Mouse (Mus musculus) left cerebral cortex, postnatal 10 days (tissue): ENCODE data around the gene Vcp. TPM values are rescaled to one million over a fixed set of nuclear protein-coding genes. Genes with fewer than 3 reads are reported as not detected.
A peak's percentile ranks its signal among the peaks of the same experiment; 100 is the strongest.
"Not testable (repeated sequence)": the region's sequence is repeated elsewhere in the genome, so short reads cannot be mapped to it uniquely, and the experiment has no call there.

ENCODE experiments used
- DNase-seq, 2 experiments: peaks; one replicate each; pipeline ENCODE4 v3.0.0; 2021 to 2022; ENCODE audit warnings: low spot score in 2 of 2, mixed read lengths in 1 of 2; ENCODE audit errors: extremely low spot score in 1 of 2
- intact Hi-C: fragments of 180-260 bp; cut with DNase I; formaldehyde crosslinking; loops from one replicate; pipeline ENCODE4 v1.15.1; 2025
- total RNA-seq, 2 experiments: library from RNA; stranded (reverse); gene quantifications; 2 replicates each; pipeline ENCODE4 v1.2.3; 2021

Gene Vcp
- total RNA-seq, 2 experiments from 2014 or later: 270 to 280 TPM

DNA sequence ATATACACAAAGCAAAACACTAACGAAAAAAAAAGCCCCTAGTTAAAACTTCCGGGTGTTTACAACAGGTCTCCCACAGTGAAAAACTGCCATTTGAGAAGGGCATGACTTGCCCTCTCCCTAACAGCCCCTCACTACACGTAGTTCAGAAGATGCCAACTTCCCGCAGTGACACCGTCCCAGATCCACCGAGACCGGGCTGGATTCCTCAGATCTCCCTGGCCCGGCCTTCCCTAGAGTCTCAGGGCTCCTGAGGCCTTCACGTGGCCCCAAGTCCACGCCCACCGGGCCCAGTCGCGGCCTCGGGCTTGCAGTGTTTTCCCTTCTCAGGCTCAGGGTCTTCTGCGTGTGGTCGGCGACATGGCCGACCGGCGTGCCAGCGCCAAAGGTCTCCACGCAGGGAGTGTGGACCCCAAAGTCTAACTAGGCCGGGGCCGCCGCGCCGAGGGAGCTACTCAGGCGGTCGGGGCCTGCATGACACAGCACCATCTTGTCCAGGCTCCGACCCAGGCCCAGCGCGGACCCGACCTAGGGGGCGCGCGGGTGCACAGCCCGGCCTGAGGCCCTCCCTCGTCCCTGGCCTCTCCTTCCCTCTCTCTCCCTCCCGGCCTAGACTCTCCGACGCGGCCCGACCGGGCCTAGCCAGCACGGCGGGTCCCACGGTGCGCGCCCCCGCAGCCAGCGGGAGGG is 711 bp downstream of the Vcp start:
- DNase-seq: peak; percentile 51 to 87
- intact Hi-C loops: no loop called here

DNA sequence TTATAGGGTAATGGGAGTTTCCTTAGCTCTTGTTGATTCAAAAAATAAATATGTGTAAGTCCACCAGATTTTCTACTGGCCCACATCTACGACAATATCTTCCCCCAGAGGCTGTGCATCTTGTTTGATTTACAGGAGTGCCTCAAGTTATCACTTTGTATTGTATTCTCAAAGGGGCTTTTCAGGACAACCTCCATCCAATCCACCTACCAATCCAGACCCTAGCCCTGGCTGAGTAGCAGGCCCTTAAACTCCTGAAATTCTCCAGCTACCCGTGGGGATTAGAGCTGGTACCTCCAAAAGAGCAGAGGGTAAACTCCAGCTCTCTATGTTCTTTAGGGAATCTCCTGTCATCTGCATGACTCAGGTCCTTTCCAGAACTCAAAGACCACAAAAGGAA is 2.3 kb downstream of the Vcp start:
- DNase-seq: no peak
- intact Hi-C loops: no loop called here

DNA sequence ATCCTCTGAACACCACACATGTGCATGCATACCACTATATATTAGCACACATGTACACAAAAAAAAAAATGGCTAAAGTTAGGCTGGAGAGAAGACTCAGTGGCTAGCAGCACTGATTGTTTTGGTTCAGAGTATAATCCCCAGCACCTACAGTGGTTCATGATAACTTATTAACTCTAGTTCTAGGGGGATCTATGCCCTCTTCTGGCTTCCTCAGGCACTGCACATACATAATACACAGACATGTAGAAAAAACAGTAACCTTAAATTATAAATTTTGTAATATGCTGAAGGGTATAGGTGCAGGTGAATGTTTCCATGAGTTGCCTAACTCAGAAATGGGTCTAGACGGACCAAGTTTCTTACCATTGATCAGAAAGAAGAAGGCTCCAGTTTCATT is 12.0 kb downstream of the Vcp start:
- intact Hi-C loops: no loop called here
- no peak for DNase-seq

DNA sequence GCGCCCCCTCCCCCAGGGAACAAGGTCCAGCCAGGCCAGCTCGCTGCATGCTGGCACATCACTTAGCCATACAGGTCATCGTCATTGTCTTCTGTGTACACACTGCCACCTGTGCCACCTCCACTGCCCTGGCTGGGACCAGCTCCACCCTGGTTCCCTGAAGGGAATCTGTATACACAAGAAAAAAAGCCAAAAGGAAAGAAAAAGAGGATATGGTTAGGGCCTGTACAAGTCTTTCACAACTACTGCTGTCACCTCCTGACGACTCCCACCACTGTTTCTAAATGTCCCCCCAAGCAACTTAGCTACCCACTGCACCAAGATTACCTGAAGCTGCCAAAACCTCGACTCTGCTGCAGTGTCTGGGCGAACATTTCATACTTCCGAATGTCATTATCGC is 19.8 kb downstream of the Vcp start:
- intact Hi-C loops, DNase-seq: not testable (repeated sequence)

DNA sequence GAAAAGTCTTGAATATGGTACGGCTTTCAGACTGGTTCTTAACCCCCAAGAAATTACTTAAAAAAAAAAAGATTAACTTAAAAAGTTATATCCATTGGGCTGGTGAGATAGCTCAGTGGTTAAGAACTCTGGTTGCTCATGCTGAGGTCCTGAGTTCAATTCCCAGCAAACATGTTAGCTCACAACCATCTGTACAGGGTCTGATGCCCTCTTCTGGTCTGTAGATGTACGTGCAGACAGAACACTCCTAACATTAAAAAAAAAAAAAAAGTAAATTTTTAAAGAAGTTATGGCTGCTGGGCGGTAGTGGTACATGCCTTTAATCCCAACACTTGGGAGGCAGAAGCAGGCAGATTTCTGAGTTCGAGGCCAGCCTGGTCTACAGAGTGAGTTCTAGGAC is 22.2 kb downstream of the Vcp start:
- intact Hi-C loops: no loop called here

DNA sequence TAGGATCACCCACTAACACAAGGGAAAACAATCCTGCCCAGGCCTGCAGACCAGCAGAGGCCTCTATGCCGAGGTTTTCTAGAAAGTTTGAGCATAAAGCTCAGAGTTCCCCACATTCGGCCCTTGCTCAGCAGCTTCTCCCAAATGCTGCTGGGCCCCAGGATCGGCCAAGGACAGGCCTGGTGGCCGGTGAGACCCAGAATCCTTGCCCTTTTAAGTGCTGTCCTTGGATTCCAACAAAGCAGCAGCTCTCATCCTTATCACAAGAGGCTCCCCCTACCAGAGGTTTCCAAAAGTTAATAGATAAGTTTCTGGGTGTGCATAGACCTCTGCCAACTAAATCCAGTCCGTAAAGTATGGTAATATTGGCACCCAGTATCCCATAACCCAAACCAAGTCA is 26.4 kb downstream of the Vcp start:
- intact Hi-C loops: no loop called here
- DNase-seq: no peak

More for the DNA sequence above, 22.2 kb downstream of the Vcp start:
- no peak for DNase-seq

DNA sequence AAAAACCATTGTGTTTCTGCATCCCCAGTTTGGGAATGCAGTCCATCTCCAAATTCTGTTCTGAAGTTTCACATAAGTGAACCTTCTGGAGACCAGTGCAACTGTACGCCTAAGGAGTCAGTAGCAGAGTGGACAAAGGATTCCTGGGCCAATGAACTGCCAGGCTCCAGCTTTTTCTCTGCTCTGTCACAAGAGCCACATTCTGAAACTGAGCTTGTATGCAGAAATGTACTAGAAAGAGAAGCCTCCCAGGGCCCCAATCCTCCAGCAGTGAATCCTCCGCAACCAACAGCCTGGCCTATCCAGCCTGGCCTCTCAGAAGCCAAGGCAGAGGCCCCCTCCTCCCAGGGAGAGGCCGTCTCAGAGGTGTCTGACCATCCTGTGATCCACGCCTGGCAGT is 27.4 kb downstream of the Vcp start:
- intact Hi-C loops: no loop called here
- no peak for DNase-seq

DNA sequence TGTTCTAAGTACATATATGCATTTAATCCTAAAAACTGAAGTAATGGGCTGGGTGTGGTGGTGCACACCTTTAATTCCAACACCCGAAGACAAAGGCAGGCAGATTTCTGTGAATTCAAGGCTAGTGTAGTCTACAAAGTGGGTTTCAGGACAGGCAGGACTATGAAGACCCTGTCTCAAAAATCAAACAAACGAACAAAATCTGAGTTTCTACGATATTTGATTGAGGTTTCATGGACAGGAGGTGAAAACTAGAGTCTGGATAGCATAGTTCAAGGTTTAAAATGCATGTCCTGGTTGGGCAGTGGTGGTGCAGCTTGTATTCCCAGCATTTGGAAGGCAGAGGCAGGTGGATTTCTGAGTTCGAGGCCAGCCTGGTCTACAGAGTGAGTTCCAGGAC is 31.0 kb downstream of the Vcp start, which contains the start of gene 1700022I11Rik:
Gene 1700022I11Rik (plus strand): TSS at position 301 of the 400 bp plus-strand sequence.
- intact Hi-C loops: no loop called here
- no peak for DNase-seq

DNA sequence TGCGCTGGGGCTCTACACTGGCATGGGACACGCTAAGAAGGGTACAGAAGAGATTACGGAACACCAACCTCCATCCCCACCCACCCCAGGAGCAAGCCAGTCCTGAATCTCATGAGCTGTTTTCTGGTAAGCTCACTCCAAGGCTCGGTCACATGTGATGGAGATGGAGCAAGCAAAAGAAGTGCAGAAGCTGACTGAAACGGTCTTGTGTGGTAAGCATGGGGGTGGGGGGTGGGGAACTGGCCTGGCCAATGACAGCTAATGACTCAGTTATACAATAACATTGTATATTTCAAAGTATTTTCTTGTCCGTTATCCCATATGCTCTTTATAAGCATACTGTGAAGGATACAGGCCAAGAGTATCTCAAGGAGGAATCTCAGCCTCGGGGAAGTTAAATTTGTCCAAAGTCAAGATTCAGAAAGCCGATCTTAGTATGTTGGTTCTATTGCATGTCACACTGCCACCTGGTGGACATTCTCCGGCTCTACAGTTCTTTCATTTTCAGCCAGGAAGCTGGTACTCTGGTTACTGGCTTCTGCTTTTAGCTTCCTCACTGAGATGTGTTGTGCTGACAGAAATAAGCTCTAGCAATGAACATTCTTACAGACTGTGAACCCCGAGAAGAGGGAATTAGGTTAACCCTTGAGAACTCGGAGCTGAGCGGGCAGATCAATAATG is 35.1 kb downstream of the Vcp start:
- intact Hi-C loops: no loop called here
- peak in 1 of 2 experiments; percentile 71 for DNase-seq

DNA sequence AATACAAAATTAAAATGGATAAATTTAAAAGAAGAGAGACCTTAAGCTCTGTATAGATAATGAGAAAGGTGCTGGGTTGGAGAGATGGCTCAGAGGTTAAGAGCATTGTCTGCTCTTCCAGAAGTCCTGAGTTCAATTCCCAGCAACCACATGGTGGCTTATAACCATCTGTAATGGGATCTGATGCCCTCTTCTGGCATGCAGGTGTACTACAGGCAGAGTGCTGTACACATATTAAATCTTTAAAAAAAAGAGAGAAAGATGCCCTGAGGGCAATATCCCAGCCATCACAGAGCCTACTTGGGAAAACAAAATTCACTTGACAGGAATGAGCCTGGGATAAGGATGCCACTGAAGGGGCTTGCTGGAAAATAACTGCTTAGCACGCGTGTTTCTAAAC is 36.8 kb downstream of the Vcp start:
- DNase-seq: no peak
- intact Hi-C loops: no loop called here

DNA sequence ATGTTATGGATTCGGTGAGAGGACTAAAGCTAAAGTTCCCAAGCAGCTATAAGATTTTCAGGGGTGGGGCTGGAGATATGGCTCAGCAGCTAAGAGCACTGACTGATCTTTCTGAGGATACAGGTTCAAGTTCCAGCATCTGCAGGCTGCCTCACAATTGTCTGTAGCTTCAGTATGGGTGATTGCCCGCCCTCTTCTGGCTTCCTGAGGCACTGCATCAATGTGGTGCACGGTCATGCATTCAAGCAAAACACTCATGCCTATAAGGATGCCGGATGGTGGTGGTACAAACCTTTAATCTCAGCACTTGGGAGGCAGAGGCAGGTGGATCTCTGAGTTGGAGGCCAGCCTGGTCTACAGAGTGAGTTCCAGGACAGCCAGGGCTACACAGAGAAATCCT is 38.7 kb downstream of the Vcp start:
- DNase-seq: peak in 1 of 2 experiments; percentile 61
- intact Hi-C loops: no loop called here

DNA sequence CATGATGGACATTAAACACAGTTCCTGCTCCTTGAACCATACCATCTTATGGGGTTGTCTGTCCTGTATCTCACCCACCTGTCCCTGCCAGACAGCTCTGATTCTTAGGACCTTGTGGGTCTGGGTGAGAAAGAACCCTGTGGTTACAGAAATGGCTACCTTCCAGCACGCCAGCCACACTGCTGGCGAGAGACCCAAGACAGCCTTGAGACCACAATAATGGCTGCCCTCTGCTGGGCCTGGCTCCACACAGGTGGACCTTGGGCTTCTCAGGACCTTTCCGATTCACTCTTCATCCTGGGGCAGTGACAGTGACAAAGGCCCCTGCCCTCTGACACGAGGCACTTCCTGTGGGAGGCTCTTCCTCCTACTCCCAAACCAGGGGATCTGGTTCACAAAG is 40.9 kb downstream of the Vcp start:
- DNase-seq: no peak
- intact Hi-C loops: no loop called here

DNA sequence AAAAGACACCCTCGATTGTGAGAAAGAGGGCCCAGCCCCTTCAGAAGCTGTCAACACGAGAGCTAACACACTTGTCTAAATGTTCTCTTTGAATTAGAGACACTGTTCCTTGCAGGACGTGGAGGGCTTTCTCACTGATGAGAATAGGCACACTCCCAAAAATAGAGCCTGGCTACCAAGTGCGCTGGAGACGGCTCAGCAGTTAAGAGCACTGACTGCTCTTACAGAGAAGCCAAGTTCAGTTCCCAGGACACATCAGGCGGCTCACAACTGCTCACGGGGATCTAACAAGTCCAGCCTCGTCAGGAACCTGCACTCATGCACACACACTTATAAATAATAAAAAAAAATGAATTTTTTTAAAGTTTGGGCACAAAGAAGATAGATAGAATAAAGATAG is 41.4 kb downstream of the Vcp start:
- DNase-seq: no peak
- intact Hi-C loops: no loop called here

DNA sequence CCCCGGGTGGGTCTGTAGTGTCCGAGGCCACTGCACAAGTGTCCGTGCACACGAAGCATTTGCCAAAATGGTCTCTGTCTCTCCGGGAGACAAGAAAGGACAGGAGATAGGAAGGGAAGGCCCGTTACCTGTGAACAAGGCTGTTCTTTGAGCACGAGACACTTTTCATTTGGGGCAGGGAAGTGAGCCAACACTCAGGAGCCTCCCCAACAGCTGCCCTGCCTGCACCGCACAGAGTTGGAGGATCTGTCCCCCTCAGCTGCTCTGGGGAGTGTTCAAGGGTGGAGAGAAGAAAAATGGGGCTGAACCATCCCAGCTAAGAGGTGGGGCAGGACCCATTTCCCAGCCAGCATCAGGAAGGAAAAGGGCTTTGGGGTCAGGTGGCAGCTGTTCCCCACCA is 42.3 kb downstream of the Vcp start:
- intact Hi-C loops: no loop called here
- peak in 1 of 2 experiments; percentile 24 for DNase-seq

DNA sequence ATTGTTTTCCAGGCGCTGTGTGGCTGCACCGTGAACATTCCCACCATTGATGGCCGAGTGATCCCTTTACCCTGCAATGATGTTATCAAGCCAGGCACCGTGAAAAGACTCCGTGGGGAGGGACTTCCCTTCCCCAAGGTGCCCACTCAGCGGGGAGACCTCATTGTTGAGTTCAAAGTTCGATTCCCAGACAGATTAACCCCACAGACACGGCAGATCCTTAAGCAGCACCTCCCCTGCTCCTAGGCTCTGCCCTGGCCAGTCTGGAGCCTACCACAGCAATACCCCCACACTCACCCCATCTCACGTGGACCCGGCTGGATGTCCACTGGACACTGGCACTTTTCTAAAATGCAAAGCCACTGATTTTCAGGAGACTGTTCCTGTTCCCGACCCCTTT is 43.0 kb downstream of the Vcp start:
- DNase-seq: peak in 1 of 2 experiments; percentile 12
- intact Hi-C loops: no loop called here

DNA sequence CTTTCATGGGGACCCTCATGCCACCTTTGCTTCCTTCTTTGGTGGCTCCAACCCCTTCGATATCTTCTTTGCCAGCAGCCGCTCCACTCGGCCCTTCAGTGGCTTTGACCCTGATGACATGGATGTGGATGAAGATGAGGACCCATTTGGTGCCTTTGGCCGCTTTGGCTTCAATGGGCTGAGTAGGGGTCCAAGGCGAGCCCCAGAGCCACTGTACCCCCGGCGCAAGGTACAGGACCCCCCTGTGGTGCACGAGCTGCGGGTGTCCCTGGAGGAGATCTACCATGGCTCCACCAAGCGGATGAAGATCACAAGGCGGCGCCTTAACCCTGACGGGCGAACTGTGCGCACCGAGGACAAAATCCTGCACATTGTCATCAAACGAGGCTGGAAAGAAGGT is 43.7 kb downstream of the Vcp start:
- DNase-seq: no peak
- intact Hi-C loops: no loop called here

DNA sequence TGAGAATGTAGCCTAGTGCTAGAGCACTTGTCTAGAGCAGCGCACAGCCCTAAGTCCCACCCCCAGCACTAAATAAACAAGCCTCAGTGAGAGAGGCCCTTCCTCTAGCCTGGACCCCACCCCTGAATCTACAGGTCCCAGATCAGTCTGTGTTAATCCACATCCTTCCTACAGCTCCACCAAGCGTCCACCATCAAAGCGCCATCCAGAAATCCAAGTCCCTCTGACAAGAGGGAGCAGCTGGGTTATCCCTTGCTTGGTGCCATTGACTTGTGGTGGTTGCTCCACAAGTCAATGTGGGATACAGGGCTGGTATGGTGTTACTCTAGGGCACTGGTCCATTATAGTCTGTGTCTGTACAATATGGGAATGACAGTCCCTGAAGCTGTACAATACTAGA is 45.1 kb downstream of the Vcp start:
- no peak for DNase-seq
- intact Hi-C loops: no loop called here

DNA sequence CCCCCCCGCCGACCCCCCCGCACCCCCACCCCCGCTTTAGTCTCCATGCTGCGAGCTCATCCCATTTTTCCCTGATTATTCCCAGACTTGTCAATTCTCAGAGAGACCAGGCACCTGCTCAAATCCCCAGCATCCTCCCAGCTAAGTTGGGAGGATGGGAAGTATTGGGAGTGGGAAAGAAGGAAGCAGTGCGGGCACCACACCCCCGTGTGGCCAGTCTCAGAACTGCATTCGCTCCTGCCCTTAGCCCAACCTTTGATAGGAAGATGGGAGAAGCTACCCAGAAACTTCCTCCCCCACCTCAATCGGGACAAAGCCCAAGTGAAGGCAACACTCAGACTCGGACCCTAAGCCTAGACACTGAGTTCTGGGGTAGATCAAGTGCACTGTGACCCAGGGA is 46.0 kb downstream of the Vcp start:
- intact Hi-C loops: loop anchor here (5.0 kb wide), 1 partner anchor 77 kb away; no protein-coding TSS in a partner anchor
- peak; percentile 69 to 82 for DNase-seq

DNA sequence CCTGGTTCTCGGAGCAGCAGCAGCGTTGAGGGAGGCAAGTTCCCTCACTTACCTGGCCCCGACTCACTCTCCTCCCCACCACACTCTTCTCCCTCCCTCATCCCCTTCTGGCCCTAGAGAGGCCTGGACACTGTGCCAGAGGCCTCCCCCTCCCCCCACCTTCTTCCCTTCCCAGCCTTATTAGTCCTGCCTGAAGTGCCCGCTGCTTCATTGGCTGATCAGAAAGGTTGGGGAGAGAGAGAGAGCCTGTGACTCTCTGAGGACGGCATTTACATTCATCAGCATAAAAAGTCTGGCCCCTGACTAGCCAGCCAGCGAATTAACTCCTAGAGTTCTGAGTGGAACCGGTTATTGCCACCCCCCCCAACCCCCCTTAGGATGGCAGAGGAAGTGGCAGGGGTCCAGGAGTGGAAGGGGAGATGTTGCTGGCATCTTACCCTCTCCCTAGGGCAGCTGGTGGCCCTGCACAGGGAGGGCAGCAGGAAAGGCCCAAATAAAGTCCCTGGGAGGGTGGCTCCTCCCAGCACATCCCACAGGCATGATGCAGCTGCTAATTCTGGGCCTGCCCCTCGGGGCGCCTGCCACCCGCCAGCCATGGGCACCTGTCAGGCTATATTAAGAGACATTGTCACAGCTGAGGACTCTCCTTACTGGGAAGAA is 46.7 kb downstream of the Vcp start:
- DNase-seq: peak in 1 of 2 experiments; percentile 58

DNA sequence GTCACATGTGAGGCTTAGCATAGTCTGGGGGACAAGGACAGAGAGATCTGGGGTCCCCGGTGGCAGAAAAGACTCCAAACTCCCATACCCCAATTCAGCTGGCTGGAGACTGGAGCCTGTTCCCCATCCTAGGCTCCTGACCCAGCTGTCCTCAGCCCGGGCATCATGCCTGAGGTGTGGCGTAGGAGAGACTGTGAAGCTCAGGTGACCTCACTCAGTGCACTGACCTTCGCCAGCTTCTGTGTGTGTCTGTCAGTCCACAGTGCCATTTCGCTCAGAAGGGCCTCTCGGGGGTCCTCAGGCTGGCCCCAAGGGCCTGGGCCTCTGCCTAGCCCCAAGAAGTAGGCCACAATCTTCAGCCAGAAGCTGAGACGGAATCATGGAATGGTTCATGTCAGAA is 47.7 kb downstream of the Vcp start:
- intact Hi-C loops: loop anchor here (5.0 kb wide), 1 partner anchor 75 kb away; no protein-coding TSS in a partner anchor
- no peak for DNase-seq

More for the DNA sequence above, 46.7 kb downstream of the Vcp start:
- intact Hi-C loops: loop anchor here (5.0 kb wide), 1 partner anchor 76 kb away; no protein-coding TSS in a partner anchor
